Mouse (Mus musculus) CH12.LX (cell line): ENCODE results near the gene Rel. TPM values are rescaled to one million over a fixed set of nuclear protein-coding genes. Genes with fewer than 3 reads are reported as not detected.

Experiments
- DNase-seq: peaks from one replicate; pipeline ENCODE4 v3.0.0-alpha.2; 2013; ENCODE audit errors: extremely low read depth
- H3K27ac ChIP-seq: 2 replicates; pipeline ENCODE4 v1.5.1; 2012; ENCODE audit warnings: low read depth, mild to moderate bottlenecking, control low read depth, moderate library complexity; ENCODE audit not compliant: insufficient read depth
- H3K27me3 ChIP-seq: replicated peaks from 2 replicates; pipeline ENCODE3; 2012; ENCODE audit warnings: inconsistent platforms
- H3K36me3 ChIP-seq, 2 experiments: replicated peaks in 1 of 2; 2 replicates each; pipeline versions ENCODE3 to v1.6.1; 2012; ENCODE audit warnings: inconsistent platforms in 1 of 2, low read length in 1 of 2, mild to moderate bottlenecking in 1 of 2, mixed read lengths in 1 of 2, moderate library complexity in 1 of 2; ENCODE audit not compliant: control insufficient read depth in 1 of 2, insufficient read depth in 1 of 2
- H3K4me1 ChIP-seq, 2 experiments: 2 replicates each; pipeline ENCODE4 v1.6.1; 2012; ENCODE audit warnings: inconsistent platforms in 1 of 2, moderate library complexity in 1 of 2; ENCODE audit not compliant: insufficient read depth in 2 of 2, control insufficient read depth in 1 of 2
- H3K4me2 ChIP-seq: 2 replicates; pipeline ENCODE4 v1.6.1; 2012; ENCODE audit warnings: low read depth, mild to moderate bottlenecking, control low read depth; ENCODE audit not compliant: poor library complexity, insufficient read depth, severe bottlenecking
- H3K4me3 ChIP-seq, 3 experiments: fragments of 150-350 bp in 1 of 3; sonication (generic) in 1 of 3; replicated peaks in 1 of 3; 2 replicates each; pipeline versions ENCODE3 to v1.5.1; 2011 to 2012; ENCODE audit warnings: low read depth in 2 of 3, low read length in 2 of 3, mild to moderate bottlenecking in 2 of 3, moderate library complexity in 2 of 3, control low read depth in 1 of 3, improper control_type of control experiment in 1 of 3, inconsistent platforms in 1 of 3, mixed read lengths in 1 of 3; ENCODE audit not compliant: poor library complexity in 1 of 3
- H3K79me2 ChIP-seq: replicated peaks from 2 replicates; pipeline ENCODE4 v1.6.1; 2012; ENCODE audit warnings: mild to moderate bottlenecking, moderate library complexity; ENCODE audit not compliant: control insufficient read depth, poor library complexity, insufficient read depth, severe bottlenecking; ENCODE audit errors: extremely low read depth
- H3K9ac ChIP-seq: 2 replicates; pipeline ENCODE4 v1.6.1; 2012; ENCODE audit warnings: low read depth, mild to moderate bottlenecking, control low read depth, moderate library complexity; ENCODE audit not compliant: insufficient read depth
- H3K9me3 ChIP-seq: replicated peaks from 2 replicates; pipeline ENCODE3; 2012; ENCODE audit warnings: low read length, inconsistent platforms, mixed read lengths
- CHD1 ChIP-seq: IDR thresholded peaks from 2 replicates; pipeline ENCODE4 v1.6.1; 2012; ENCODE audit warnings: low read depth, low read length, improper control_type of control experiment, inconsistent platforms
- CHD2 ChIP-seq: IDR thresholded peaks from 2 replicates; pipeline ENCODE4 v1.6.1; 2011; ENCODE audit warnings: low read length, improper control_type of control experiment
- CTCF ChIP-seq, 2 experiments: IDR thresholded peaks in 1 of 2; conservative IDR thresholded peaks in 1 of 2; 2 replicates each; pipeline ENCODE4 v1.5.1; 2011 to 2012; ENCODE audit warnings: low read depth in 2 of 2, low read length in 2 of 2, improper control_type of control experiment in 1 of 2, inconsistent platforms in 1 of 2, mild to moderate bottlenecking in 1 of 2, moderate library complexity in 1 of 2
- E2F4 ChIP-seq: IDR thresholded peaks from 2 replicates; pipeline ENCODE4 v1.6.1; 2011; ENCODE audit warnings: low read depth, low read length, improper control_type of control experiment; ENCODE audit not compliant: insufficient replicate concordance
- EP300 ChIP-seq: IDR thresholded peaks from 2 replicates; pipeline ENCODE4 v1.6.1; 2011; ENCODE audit warnings: low read length, improper control_type of control experiment
- ETS1 ChIP-seq: conservative IDR thresholded peaks from 2 replicates; pipeline ENCODE4 v1.6.1; 2012; ENCODE audit warnings: low read depth, mild to moderate bottlenecking, inconsistent platforms, low read length, improper control_type of control experiment, moderate library complexity
- GABPA ChIP-seq: IDR thresholded peaks from 2 replicates; pipeline ENCODE4 v1.6.1; 2012; ENCODE audit warnings: low read depth, low read length, improper control_type of control experiment, inconsistent platforms; ENCODE audit not compliant: insufficient replicate concordance
- HCFC1 ChIP-seq: IDR thresholded peaks from 2 replicates; pipeline ENCODE4 v1.6.1; 2012; ENCODE audit warnings: low read depth, mild to moderate bottlenecking, inconsistent platforms, low read length, improper control_type of control experiment
- IRF4 ChIP-seq: IDR thresholded peaks from 2 replicates; pipeline ENCODE4 v1.6.1; 2014; ENCODE audit warnings: low read depth, mild to moderate bottlenecking, inconsistent platforms, low read length, improper control_type of control experiment
- JUN ChIP-seq: IDR thresholded peaks from 2 replicates; pipeline ENCODE4 v1.6.1; 2011; ENCODE audit warnings: low read depth, mild to moderate bottlenecking, low read length, improper control_type of control experiment, moderate library complexity; ENCODE audit not compliant: insufficient read depth
- JUND ChIP-seq: conservative IDR thresholded peaks from 2 replicates; pipeline ENCODE4 v1.6.1; 2011; ENCODE audit warnings: low read depth, low read length, improper control_type of control experiment
- KAT2A ChIP-seq: IDR thresholded peaks from 2 replicates; pipeline ENCODE4 v1.6.1; 2012; ENCODE audit warnings: low read length, improper control_type of control experiment, inconsistent platforms; ENCODE audit not compliant: insufficient replicate concordance
- MAX ChIP-seq: IDR thresholded peaks from 2 replicates; pipeline ENCODE4 v1.6.1; 2011; ENCODE audit warnings: low read length, improper control_type of control experiment
- MAZ ChIP-seq: IDR thresholded peaks from 2 replicates; pipeline ENCODE4 v1.6.1; 2012; ENCODE audit warnings: low read depth, mild to moderate bottlenecking, inconsistent platforms, low read length, improper control_type of control experiment, moderate library complexity
- MEF2A ChIP-seq: IDR thresholded peaks from 2 replicates; pipeline ENCODE4 v1.6.1; 2014; ENCODE audit warnings: low read depth, mild to moderate bottlenecking, inconsistent platforms, low read length, improper control_type of control experiment, borderline replicate concordance
- MXI1 ChIP-seq: IDR thresholded peaks from 2 replicates; pipeline ENCODE4 v1.6.1; 2011; ENCODE audit warnings: mild to moderate bottlenecking, low read depth, low read length, improper control_type of control experiment
- NELFE ChIP-seq: IDR thresholded peaks from 2 replicates; pipeline ENCODE4 v1.6.1; 2011; ENCODE audit warnings: low read depth, low read length, improper control_type of control experiment
- POLR2A ChIP-seq: IDR thresholded peaks from 2 replicates; pipeline ENCODE4 v1.6.1; 2011; ENCODE audit warnings: low read depth, mild to moderate bottlenecking, improper control_type of control experiment, low read length
- POLR2AphosphoS2 ChIP-seq: IDR thresholded peaks from 2 replicates; pipeline ENCODE4 v1.6.1; 2011; ENCODE audit warnings: low read depth, low read length, improper control_type of control experiment
- RAD21 ChIP-seq: IDR thresholded peaks from 2 replicates; pipeline ENCODE4 v1.6.1; 2011; ENCODE audit warnings: low read depth, mild to moderate bottlenecking, low read length, improper control_type of control experiment, moderate library complexity
- RCOR1 ChIP-seq: conservative IDR thresholded peaks from 2 replicates; pipeline ENCODE4 v1.6.1; 2012; ENCODE audit warnings: low read depth, mild to moderate bottlenecking, inconsistent platforms, low read length, improper control_type of control experiment
- SIN3A ChIP-seq: IDR thresholded peaks from 2 replicates; pipeline ENCODE4 v1.6.1; 2012; ENCODE audit warnings: low read length, improper control_type of control experiment, inconsistent platforms
- SMC3 ChIP-seq: IDR thresholded peaks from 2 replicates; pipeline ENCODE4 v1.6.1; 2011; ENCODE audit warnings: low read depth, low read length, improper control_type of control experiment
- TBP ChIP-seq: conservative IDR thresholded peaks from 2 replicates; pipeline ENCODE4 v1.6.1; 2011; ENCODE audit warnings: low read depth, low read length, improper control_type of control experiment
- TCF12 ChIP-seq: IDR thresholded peaks from 2 replicates; pipeline ENCODE4 v1.6.1; 2014; ENCODE audit warnings: low read depth, mild to moderate bottlenecking, inconsistent platforms, low read length, improper control_type of control experiment
- UBTF ChIP-seq: IDR thresholded peaks from 2 replicates; pipeline ENCODE4 v1.6.1; 2012; ENCODE audit warnings: low read depth, mild to moderate bottlenecking, inconsistent platforms, low read length, improper control_type of control experiment, moderate library complexity
- USF1 ChIP-seq: IDR thresholded peaks from 2 replicates; pipeline ENCODE4 v1.6.1; 2014; ENCODE audit warnings: low read depth, mild to moderate bottlenecking, inconsistent platforms, low read length, improper control_type of control experiment
- USF2 ChIP-seq: conservative IDR thresholded peaks from 2 replicates; pipeline ENCODE4 v1.6.1; 2011; ENCODE audit warnings: low read depth, low read length, improper control_type of control experiment
- ZC3H11A ChIP-seq: IDR thresholded peaks from 2 replicates; pipeline ENCODE4 v1.6.1; 2012; ENCODE audit warnings: low read depth, mild to moderate bottlenecking, inconsistent platforms, low read length, improper control_type of control experiment
- ZKSCAN1 ChIP-seq: IDR thresholded peaks from 2 replicates; pipeline ENCODE4 v1.6.1; 2012; ENCODE audit warnings: low read depth, inconsistent platforms, low read length, improper control_type of control experiment, borderline replicate concordance
- ZMIZ1 ChIP-seq: IDR thresholded peaks from 2 replicates; pipeline ENCODE4 v1.6.1; 2012; ENCODE audit warnings: low read depth, mild to moderate bottlenecking, inconsistent platforms, low read length, improper control_type of control experiment
- ZNF384 ChIP-seq: IDR thresholded peaks from 2 replicates; pipeline ENCODE4 v1.6.1; 2012; ENCODE audit warnings: low read depth, low read length, improper control_type of control experiment, inconsistent platforms
- dilution Hi-C: fragments of 300-500 bp; cut with MboI; formaldehyde crosslinking; loops from 2 replicates; pipeline ENCODE4 v1.14.3; 2020; ENCODE audit warnings: low sequenced_read_pairs; ENCODE audit not compliant: extremely low pct_unique_long_range_greater_than_20kb, extremely low pct_ligation_motif_present
- in situ Hi-C: fragments of 300-500 bp; cut with MboI; formaldehyde crosslinking; loops from 3 replicates; pipeline ENCODE4 v1.14.3; 2019; ENCODE audit warnings: low sequenced_read_pairs, low pct_ligation_motif_present, low pct_unique_long_range_greater_than_20kb, mixed read lengths
- polyA plus RNA-seq: library from polyadenylated mRNA; unstranded; fragments of >175 nt; gene quantifications from 2 replicates; pipeline ENCODE4 v1.2.1, GENCODE M21; 2012; ENCODE audit warnings: low read depth; ENCODE audit not compliant: insufficient read length
- total RNA-seq, 2 experiments: library from RNA; depleted of rRNA; stranded (reverse); fragments of 300-350 nt in 1 of 2; fragments of >200 nt in 1 of 2; gene quantifications; 2 replicates each; pipeline ENCODE4 v1.2.3; 2012 to 2014

The Rel gene
- total and polyA plus RNA-seq, 3 experiments: 26.2 to 38.1 (median 28.4) TPM

- H3K27ac ChIP-seq: peak overlapping the region; percentile 31; the same call in 1 of the 2 replicates
- peak overlapping the region; percentile 34 for H3K4me2 ChIP-seq
- peaks cover 38 to 68% of the 10 kb centered on the region in 2 experiments for H3K36me3 ChIP-seq
- no peaks in the 10 kb centered on the region for H3K27me3 ChIP-seq
- H3K9me3 ChIP-seq: no peaks in the 10 kb centered on the region
- H3K4me1 ChIP-seq: peaks cover 27 to 93% of the 10 kb centered on the region in 2 experiments
- H3K4me3 ChIP-seq: no peak overlapping the region
- H3K79me2 ChIP-seq: peaks cover 80% of the 10 kb centered on the region
- TF ChIP-seq SIN3A: no peak
- TF ChIP-seq ZNF384: peak; percentile 91
- TF ChIP-seq POLR2A: 0 out of 2 replicates have a peak, but pooled peaks have one; percentile 12
- no peak for DNase-seq
- in situ Hi-C loops: no loop called here
- no peak overlapping the region; the same call in 1 of the 2 replicates for H3K9ac ChIP-seq
- dilution Hi-C loops: no loop called here
These were observed 12.6 kb downstream of the Rel start for GRCm38 (mm10) chr11:23758218-23758617.

GRCm38 (mm10) chr11:23754329-23754728 is 16.4 kb downstream of the Rel start:
- Histone ChIP-seq H3K9ac (peak overlapping the region; percentile 74; the same call in 1 of the 2 replicates), H3K9me3 (no peaks in the 10 kb centered on the region), H3K79me2 (peaks cover 76% of the 10 kb centered on the region), H3K4me3 (no peak overlapping the region), H3K4me2 (peak overlapping the region; percentile 63), H3K36me3 (peaks cover 45 to 75% of the 10 kb centered on the region in 2 experiments), H3K4me1 (peaks cover 26 to 87% of the 10 kb centered on the region in 2 experiments), H3K27ac (peak overlapping the region; percentile 95), H3K27me3 (no peaks in the 10 kb centered on the region)
- in situ Hi-C loops: no loop called here
- dilution Hi-C loops: no loop called here
- peak; percentile 98 for DNase-seq
- 0 out of 2 replicates have a peak, but pooled peaks have one; percentile 10 for TF ChIP-seq GABPA
- TF ChIP-seq MAZ: peak; percentile 95
- 0 out of 2 replicates have a peak, but pooled peaks have one; percentile 72 for TF ChIP-seq E2F4
- TF ChIP-seq NELFE: peak; percentile 37; the same call in 1 of the 2 replicates
- TF ChIP-seq RCOR1: peak; percentile 99
- peak; percentile 97 for TF ChIP-seq MEF2A
- peak; percentile 88 for TF ChIP-seq CHD2
- peak; percentile 100 for TF ChIP-seq JUND
- no peak for TF ChIP-seq USF1
- TF ChIP-seq IRF4: peak; percentile 97
- TF ChIP-seq POLR2AphosphoS2: peak; percentile 82; the same call in 1 of the 2 replicates
- TF ChIP-seq CTCF (conservative IDR thresholded peaks at IDR 0.05 in 1 of 2, IDR thresholded peaks at IDR 0.05 in 1 of 2; ENCODE audit: low read depth in 2 of 2, low read length in 2 of 2): no peak
- peak; percentile 79; the same call in 1 of the 2 replicates for TF ChIP-seq MAX
- peak; percentile 70; the same call in 1 of the 2 replicates for TF ChIP-seq MXI1
- peak; percentile 65 for TF ChIP-seq POLR2A
- peak; percentile 11 for TF ChIP-seq RAD21
- TF ChIP-seq ZMIZ1: no peak; the same call in 1 of the 2 replicates
- no peak for TF ChIP-seq KAT2A
- TF ChIP-seq SMC3: 0 out of 2 replicates have a peak, but pooled peaks have one; percentile 7
- peak; percentile 100 for TF ChIP-seq JUN
- peak; percentile 55 for TF ChIP-seq HCFC1
- TF ChIP-seq ETS1: peak; percentile 99
- TF ChIP-seq TBP: peak; percentile 81
- TF ChIP-seq ZNF384: peak; percentile 62; the same call in 1 of the 2 replicates
- TF ChIP-seq UBTF: no peak
- no peak; the same call in none of the 2 replicates for TF ChIP-seq CHD1
- TF ChIP-seq ZC3H11A: no peak
- no peak for TF ChIP-seq ZKSCAN1
- peak; percentile 94 for TF ChIP-seq TCF12
- TF ChIP-seq SIN3A: peak; percentile 98
- peak; percentile 100 for TF ChIP-seq EP300
- no peak for TF ChIP-seq USF2
